Mouse (Mus musculus) stomach, postnatal 0 days (tissue): ENCODE measurements around the gene Itga3. TPM values are rescaled to one million over a fixed set of nuclear protein-coding genes. Genes with fewer than 3 reads are reported as not detected.

ENCODE experiments used
- ATAC-seq: fragments of 200-750 bp; cut with Nextera tagmentation; 2 replicates; pipeline ENCODE4 v1.8.0; 2017; ENCODE audit not compliant: low FRiP score, low TSS enrichment
- DNase-seq: peaks from one replicate; pipeline ENCODE4 v3.0.0-alpha.2; 2016; ENCODE audit warnings: low spot score
- H3K27ac ChIP-seq: fragments of 300-500 bp; sonication (generic); replicated peaks from 2 replicates; pipeline ENCODE4 v1.5.1; 2014; ENCODE audit warnings: mild to moderate bottlenecking, control low read depth
- H3K27me3 ChIP-seq: fragments of 300-500 bp; sonication (generic); 2 replicates; pipeline ENCODE4 v1.6.1; 2014; ENCODE audit warnings: low read length; ENCODE audit not compliant: control insufficient read depth, insufficient read depth
- H3K36me3 ChIP-seq: fragments of 300-500 bp; sonication (generic); 2 replicates; pipeline ENCODE4 v1.6.1; 2014; ENCODE audit warnings: low read length, mixed read lengths; ENCODE audit not compliant: control insufficient read depth, insufficient read depth
- H3K4me1 ChIP-seq: fragments of 300-500 bp; sonication (generic); replicated peaks from 2 replicates; pipeline ENCODE4 v1.6.1; 2014; ENCODE audit warnings: antibody characterized with exemption; ENCODE audit not compliant: control insufficient read depth, insufficient read depth
- H3K4me2 ChIP-seq: fragments of 300-500 bp; sonication (generic); replicated peaks from 2 replicates; pipeline ENCODE4 v1.6.1; 2014; ENCODE audit warnings: low read depth, mild to moderate bottlenecking, control low read depth, moderate library complexity
- H3K4me3 ChIP-seq: fragments of 300-500 bp; sonication (generic); 2 replicates; pipeline ENCODE4 v1.5.1; 2014; ENCODE audit warnings: low read depth, low read length, control low read depth
- H3K9ac ChIP-seq: fragments of 300-500 bp; sonication (generic); 2 replicates; pipeline ENCODE4 v1.6.1; 2014; ENCODE audit warnings: mild to moderate bottlenecking, low read length, control low read depth, mixed read lengths
- H3K9me3 ChIP-seq: fragments of 300-500 bp; sonication (generic); 2 replicates; pipeline ENCODE4 v1.6.1; 2016; ENCODE audit warnings: low read length; ENCODE audit not compliant: control insufficient read depth
- CTCF ChIP-seq: IDR thresholded peaks from 2 replicates; pipeline ENCODE4 v1.5.1; 2016; ENCODE audit warnings: antibody characterized with exemption, low read depth, mild to moderate bottlenecking, moderate library complexity
- EP300 ChIP-seq: optimal IDR thresholded peaks from 2 replicates; pipeline ENCODE3; 2016; ENCODE audit warnings: antibody characterized with exemption
- WGBS: fragments of 180-500 bp; shearing (Covaris S2); extraction: QIAGEN DNeasy Blood & Tissue Kit; methylation state at CpG from one replicate; pipeline ENCODE4 v1.1.7; 2014; 5-methylcytosine and 5-hydroxymethylcytosine counted together
- polyA plus RNA-seq: library from polyadenylated mRNA; unstranded; fragments of >200 nt; fragmentation: Nextera tagmentation; extraction: Ambion mirVana; gene quantifications from 2 replicates; pipeline ENCODE4 v1.2.1, GENCODE M21; 2015

The Itga3 gene
- polyA plus RNA-seq, 1 experiment from 2014 or later: 15.6 TPM

DNA sequence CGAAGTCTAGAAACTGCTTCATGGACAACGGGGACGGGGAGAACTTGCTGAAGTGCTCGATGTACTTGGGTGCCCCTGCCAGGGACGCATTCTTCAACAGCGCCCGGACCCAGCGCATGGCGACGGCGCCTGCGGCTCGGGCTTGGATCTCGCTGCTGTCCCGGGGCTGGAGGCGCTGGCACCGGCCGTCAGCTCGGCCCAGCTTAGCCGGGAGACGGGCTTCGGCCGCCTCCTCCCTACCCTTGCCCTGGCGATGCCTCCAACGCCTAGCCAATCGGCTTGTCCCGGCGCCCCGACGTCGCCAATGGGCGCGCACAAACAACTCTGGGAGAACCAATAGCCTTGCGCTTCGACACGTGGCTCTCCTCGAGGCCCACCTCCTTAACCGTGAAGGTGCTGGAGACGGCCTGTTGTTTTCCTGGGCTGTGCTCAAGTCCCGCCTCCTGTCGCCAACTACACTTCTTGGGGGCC is 35.4 kb downstream of the Itga3 start, which contains the start of gene Pdk2:
TSS of gene Pdk2 (minus strand) at position 216 of the 471 bp plus-strand sequence.
- TF ChIP-seq CTCF: no peak
- TF ChIP-seq EP300: peak; percentile 84
- Histone ChIP-seq H3K36me3 (0 out of 2 replicates have a peak, but pooled peaks cover 2% of the 10 kb centered on the region), H3K27me3 (no peaks in the 10 kb centered on the region), H3K4me1 (peaks cover 3% of the 10 kb centered on the region), H3K9ac (peak within 1 kb of the TSS; percentile 88), H3K4me3 (peak within 1 kb of the TSS; percentile 77), H3K27ac (peak within 1 kb of the TSS; percentile 92), H3K4me2 (peak within 1 kb of the TSS; percentile 94), H3K9me3 (no peaks in the 10 kb centered on the region)
- under 1% methylated on average over 38 of the region's 41 CpGs for WGBS
- DNase-seq: peak; percentile 97
- ATAC-seq: peak; percentile 95

DNA sequence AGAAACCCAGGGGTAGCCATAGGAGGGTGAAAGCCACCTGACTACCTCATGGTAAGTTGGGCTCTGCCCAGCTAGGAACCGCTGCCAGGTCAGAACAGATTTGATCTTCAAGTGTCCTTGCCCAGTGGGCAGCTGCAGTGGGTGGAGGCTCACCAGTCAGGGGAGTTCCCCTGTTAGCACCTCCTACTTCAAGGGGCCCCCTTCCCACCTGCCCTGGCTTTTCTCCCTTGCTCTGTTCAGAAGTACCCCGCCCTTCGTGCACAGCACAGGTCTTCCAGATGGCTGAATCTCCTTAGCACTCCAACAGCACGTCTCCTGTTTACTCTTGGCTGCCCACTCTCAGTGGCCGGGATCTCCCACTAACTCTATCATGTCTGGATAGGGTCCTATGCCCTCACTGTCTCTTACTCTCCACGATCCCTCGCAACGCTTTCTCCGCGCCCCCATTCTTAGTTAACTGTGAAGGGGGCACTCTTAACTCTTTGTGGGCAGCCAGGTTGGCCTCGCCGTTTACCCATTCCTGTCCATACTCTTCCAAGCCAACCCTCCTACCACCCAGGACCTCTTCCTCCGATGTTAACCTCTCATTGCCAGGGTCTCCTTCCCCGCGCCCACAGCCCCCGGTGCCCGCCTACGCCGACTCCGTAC is 36.0 kb downstream of the Itga3 start:
- Histone ChIP-seq H3K9me3 (no peaks in the 10 kb centered on the region), H3K9ac (peak overlapping the region; percentile 88), H3K27me3 (no peaks in the 10 kb centered on the region), H3K4me1 (peaks cover 3% of the 10 kb centered on the region), H3K27ac (peak overlapping the region; percentile 92), H3K4me2 (peak overlapping the region; percentile 94), H3K36me3 (0 out of 2 replicates have a peak, but pooled peaks cover 2% of the 10 kb centered on the region), H3K4me3 (peak overlapping the region; percentile 77)
- peak; percentile 83 for DNase-seq
- TF ChIP-seq EP300: no peak
- no peak for TF ChIP-seq CTCF
- WGBS: under 1% methylated on average over 20 of the region's 20 CpGs
- peak; percentile 68 for ATAC-seq

DNA sequence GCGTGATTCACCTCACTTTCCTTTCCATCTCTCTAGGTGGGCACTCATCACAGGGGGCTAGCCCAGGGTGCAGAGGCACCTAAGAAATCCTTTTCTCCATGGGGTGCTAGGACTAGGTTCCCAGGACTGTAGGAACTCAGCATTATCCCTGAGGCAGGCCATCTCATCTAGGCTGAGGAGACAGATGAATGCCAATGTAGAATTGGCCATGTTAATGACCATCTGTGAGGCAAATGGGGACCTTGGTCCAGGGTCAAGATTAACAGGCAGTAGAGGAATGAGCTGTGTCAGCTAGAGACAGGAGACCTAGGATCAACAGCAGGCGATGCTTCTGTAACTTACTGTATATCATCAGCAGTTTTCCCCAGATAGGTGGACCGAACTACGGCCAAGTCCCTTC is 36.8 kb downstream of the Itga3 start:
- no peak overlapping the region for H3K9ac ChIP-seq
- no peak for TF ChIP-seq CTCF
- no peak for TF ChIP-seq EP300
- peak overlapping the region; percentile 92 for H3K27ac ChIP-seq
- WGBS: 85% methylated on average over 4 of the region's 4 CpGs
- H3K4me3 ChIP-seq: no peak overlapping the region
- H3K9me3 ChIP-seq: no peaks in the 10 kb centered on the region
- 0 out of 2 replicates have a peak, but pooled peaks cover 2% of the 10 kb centered on the region for H3K36me3 ChIP-seq
- peak overlapping the region; percentile 94 for H3K4me2 ChIP-seq
- DNase-seq (no peak), ATAC-seq (no peak)
- no peaks in the 10 kb centered on the region for H3K27me3 ChIP-seq
- H3K4me1 ChIP-seq: peaks cover 3% of the 10 kb centered on the region

DNA sequence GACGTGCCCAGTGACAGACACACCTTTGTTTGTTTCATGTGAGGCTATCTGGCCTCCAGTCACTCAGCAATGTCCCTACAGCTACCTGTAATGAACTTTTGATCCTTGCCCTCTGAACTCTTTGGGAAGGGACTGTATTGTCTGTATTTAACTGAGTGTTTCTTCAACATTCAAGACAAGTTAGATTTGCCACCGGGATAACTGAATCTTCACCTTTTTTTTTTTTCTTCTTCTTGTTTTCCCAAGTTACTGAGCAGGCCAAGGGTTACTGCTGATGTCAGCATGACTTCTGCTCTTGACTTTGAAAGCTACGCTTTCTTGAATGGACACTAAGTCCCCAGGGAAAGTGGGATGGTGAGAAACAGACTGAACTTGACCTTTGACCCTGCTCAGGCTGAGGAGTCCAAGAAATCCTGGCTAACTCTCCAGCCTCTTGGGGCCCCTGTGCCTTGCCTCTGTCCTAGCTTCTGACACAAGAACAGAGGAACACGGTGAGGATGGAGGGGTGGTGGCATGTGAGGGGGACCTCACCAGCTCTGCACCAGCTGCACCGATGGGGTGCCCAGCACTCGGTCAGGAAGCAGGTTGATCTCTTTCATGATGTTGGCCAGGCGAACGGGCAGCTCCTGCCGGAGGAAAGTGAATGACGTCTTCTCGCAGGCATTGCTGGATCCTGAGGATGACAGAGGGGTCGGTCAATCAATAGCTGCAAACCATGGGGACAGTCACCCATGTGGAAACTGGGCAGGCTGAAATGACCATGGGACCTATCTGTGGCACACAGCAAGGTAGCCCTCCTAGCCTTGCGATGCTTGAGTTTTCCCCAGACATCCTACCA is 37.6 kb downstream of the Itga3 start:
- peaks cover 3% of the 10 kb centered on the region for H3K4me1 ChIP-seq
- no peak for DNase-seq
- H3K9ac ChIP-seq: no peak overlapping the region
- no peak for TF ChIP-seq EP300
- no peak for TF ChIP-seq CTCF
- H3K27ac ChIP-seq: peak overlapping the region; percentile 24; the same call in 1 of the 2 replicates
- WGBS: 77% methylated on average over 13 of the region's 13 CpGs
- no peaks in the 10 kb centered on the region for H3K27me3 ChIP-seq
- no peak overlapping the region for H3K4me3 ChIP-seq
- H3K36me3 ChIP-seq: 0 out of 2 replicates have a peak, but pooled peaks cover 2% of the 10 kb centered on the region
- no peak overlapping the region for H3K4me2 ChIP-seq
- no peak for ATAC-seq
- no peaks in the 10 kb centered on the region for H3K9me3 ChIP-seq

DNA sequence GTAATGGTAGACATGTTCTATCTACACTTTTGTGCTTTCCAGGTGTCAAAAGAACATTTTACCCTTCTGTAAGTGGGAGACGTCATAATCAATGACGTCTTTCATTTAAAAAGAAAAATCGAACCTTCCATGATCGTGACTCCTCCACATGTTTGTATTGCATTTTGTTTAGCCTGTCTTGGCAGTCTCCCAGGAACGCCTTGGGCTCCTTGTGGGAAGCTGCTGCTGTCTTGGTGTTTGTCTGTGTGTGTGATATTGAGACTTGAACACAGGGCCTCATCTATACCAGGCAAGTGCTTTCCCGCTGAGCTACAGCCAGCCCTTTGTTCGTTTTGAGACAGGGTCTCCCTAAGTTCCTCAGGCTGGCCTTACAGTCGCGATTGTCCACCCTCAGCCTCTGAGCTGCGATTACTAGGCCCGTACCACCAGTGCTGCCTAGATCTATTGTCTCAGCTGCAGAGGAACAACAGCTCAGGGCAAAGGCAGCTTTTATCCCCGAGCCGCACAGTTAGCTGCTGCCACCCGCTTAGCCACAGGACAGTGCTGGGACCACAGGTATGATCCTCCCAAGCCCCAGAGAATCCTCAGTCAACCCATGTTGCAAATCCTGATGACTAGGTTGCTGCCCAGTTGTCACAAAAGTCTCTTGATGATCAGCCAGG is 38.3 kb downstream of the Itga3 start:
- TF ChIP-seq CTCF: no peak
- no peak for TF ChIP-seq EP300

More for the DNA sequence above, 38.3 kb downstream of the Itga3 start:
- 64% methylated on average over 14 of the region's 14 CpGs for WGBS
- Histone ChIP-seq H3K4me1 (peaks cover 3% of the 10 kb centered on the region), H3K27me3 (no peaks in the 10 kb centered on the region), H3K36me3 (0 out of 2 replicates have a peak, but pooled peaks cover 2% of the 10 kb centered on the region), H3K27ac (no peak overlapping the region), H3K4me2 (no peak overlapping the region), H3K9ac (no peak overlapping the region), H3K9me3 (no peaks in the 10 kb centered on the region), H3K4me3 (no peak overlapping the region)
- DNase-seq (no peak), ATAC-seq (no peak)
